Mouse (Mus musculus): Measurements from ENCODE around the gene Vmn2r73. TPM values are rescaled to one million over a fixed set of nuclear protein-coding genes. Genes with fewer than 3 reads are reported as not detected.

Gene Vmn2r73
- total RNA-seq (2021): not detected
- long read RNA-seq, experiment 1: 0 reads
- long read RNA-seq, experiment 2: 0 reads

DNA sequence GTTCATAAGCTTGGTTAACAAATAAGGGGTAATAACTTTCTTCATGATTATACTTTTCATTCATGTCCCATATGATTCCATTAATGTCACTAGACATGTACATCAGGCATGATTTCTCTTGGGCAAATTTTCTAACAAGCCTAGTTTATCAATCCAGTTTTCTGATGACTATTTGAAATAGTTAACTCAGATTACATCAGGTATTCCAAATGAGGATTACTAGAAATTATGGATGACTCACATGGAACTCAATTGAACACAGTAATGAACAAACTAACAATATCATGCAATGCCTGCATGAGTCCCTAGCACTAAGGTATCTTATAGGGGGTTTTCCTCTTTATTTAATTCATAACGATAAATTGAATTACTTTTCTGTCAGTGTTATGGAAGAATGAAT, at the start of gene Vmn2r73:
TSS of gene Vmn2r73 (minus strand) at position 101 of the 400 bp plus-strand sequence.
- DNase-seq (ENCODE audit: low spot score in 2 of 2): no peak

GRCm38 (mm10) chr7:85840090-85840948, 35.7 kb downstream of the Vmn2r73 start:
- DNase-seq (ENCODE audit: low spot score in 2 of 2): no peak

- DNase-seq (ENCODE audit: low spot score in 2 of 2): peak in 1 of 2 experiments; percentile 18
These were observed 58.0 kb downstream of the Vmn2r73 start for GRCm38 (mm10) chr7:85818092-85818491.

Other genes with a start within 250 kb of the Vmn2r73 start
- not detected for gene Vmn2r72, start 121.2 kb downstream of the Vmn2r73 start, total RNA-seq (2021)
- gene Vmn2r74, start 85.4 kb upstream of the Vmn2r73 start, total RNA-seq (2021): not detected

Data from layer of hippocampus, postnatal 14 days (tissue).